Mouse (Mus musculus) retina, adult 2 months (tissue): ENCODE data around the gene Ppfia2.

Experiments
- DNase-seq: peaks from one replicate; pipeline ENCODE4 v3.0.0-alpha.2; 2012; ENCODE audit warnings: low read depth, low spot score

Ppfia2 gene

DNA sequence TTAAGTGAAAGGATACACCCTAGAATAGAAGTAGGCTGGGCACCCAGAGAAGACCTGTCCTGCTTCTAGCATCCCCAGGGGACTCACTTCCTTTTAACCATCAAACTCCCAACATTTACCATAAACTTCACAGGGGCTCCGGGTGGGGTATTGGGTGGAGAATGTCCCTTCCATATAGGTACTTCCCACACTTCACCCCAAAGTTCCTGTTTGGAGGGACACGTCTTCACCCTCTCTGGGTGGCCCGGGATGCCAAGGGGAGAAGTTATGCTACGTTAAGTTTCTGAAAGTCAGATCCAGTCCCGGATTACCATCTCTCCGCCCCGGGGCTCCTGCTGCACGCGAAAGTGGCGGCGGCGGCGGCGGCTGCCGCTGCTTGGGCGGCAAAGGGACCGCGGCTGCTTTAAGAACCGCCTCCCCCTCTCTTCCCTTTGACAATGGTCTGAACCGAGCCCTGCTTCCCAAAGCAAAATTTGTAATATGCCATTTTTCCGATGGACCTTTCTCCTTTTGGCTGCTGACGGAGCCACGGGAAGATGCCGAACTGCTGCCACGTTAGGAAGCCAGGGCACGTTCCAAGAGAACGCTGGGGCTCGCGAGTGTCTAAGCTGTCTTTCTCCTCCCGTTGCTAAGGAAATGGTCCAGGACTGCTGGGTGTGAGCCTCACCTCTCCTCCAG lies at the start of gene Ppfia2:
Gene Ppfia2 (plus strand): TSS at position 485 of the 678 bp plus-strand sequence.
- peak; percentile 25 for DNase-seq

DNA sequence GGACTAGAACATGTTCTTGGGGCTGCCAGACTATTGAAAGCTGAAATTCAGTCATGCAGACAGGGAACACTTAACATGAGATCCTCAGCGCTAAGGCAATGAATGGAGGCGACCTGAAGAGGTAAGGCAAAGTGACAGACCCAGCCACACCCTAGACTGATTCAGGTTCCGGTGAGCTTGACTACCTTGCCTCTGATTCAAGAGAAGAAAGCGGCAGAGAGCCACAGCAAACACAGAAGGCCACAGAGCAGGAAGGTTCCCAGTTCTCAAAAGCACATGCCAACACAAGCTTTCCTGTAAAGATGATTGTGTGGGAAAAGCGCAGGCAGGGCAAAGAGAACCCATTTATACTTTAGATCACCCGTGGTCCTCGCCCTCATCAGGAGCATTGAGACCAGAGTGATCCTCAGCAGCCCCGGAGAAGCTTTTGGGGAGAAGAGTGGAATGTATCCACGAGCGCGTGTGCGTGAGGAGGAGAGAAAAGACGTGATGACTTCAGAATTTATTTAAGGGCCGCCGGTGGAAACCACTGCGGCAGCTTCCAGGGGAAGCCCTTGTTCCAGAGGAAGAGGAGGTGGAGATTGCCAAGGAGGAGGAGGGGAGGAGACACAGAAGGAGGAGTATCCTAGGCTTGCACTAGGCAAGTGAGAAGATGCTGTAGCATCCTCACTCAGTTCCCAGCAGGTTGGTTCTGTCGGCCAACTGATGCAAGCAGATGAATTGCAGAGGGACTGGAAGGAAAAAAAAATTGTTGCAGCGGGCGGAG lies 1.0 kb upstream of the Ppfia2 start:
- no peak for DNase-seq

DNA sequence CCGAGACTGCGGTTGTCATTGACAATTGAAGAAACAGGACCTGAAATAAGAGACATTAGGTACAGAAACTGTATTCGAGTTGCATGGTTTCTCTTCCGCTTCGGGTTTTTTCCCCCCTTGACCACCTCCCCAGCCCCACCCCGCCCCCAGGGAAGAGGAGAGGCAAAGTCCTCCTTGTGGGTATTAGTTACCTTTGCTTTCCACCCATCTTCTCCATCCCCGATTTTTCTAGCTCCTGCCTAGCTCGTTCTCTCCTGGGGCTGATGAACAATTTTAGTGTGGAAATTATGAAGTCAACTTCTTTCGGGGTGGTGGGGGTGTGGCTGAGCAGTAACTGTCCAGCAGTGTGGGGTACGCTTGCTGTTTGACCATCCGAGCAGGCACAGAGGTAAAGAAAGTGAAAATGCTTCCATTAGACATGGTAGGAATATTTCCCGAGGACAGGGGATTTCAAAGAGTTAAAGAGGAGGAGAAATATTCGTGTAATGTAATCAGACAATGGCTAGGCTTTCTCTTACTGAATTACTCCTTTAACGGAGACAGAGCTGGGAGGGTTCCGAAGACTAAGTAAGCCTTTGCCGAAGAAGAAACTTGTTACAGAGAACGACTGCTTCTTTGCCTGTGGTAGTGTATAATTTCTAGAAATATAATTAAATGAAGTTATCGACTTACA lies 530 bp downstream of the Ppfia2 start:
- no peak for DNase-seq

DNA sequence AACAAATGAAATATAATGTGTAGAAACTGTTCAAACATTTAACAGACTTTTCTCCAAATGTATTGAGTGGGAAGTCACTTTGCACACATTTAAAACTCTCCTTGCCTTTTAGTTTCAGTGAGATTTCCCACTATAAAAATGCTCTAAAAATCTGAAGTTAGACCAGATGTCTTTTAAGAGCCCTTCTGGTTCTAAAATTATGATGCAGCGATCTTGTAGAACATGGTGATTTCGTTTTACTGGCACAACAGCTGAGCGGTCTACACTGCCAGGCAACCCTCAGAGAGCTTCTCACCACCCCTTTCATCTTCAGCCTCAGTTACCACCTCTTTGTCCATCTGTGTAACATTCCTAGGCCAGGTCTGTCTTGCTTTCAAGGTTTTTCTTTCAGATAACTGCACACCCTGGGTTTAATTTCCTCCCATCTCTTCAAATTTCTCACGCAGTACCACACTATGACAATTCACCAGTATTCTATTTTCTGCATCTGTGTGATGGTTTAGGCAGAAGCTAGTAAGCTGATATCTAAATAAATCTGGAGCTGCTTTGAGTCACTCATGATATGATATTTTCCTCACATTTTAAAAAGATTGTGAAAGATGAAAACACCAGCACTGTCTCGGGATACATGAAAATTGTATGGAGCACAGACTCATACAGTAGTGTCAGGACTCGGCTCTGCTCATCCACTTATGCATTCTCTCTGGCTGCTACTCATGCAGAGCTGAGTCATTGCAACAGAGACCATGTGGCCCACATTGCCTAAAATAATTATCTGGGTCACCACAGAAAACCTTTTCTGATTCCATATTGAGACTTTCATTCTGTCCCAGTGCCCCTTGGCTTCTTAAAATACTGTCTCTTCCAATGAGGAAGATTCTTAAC lies 39.4 kb downstream of the Ppfia2 start:
- DNase-seq: no peak

DNA sequence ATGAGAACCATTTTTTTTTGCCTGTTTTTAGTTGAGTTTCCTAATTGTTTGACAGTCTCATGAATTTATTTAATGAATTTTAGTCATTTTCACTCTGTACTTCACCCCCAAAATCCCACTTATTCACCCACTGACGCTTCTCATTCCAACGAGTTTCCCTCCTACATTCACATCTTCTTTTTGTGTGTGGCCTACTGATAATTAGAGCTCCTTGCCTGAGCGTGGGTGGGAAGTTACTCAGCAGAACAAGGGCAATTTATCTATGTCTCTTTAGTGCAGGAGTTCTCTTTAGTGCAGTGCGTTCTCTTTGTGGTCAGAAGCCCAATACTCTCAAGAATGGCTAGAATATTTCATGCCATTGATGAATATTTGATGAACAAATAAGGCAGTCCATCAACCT lies 95.9 kb downstream of the Ppfia2 start:
- no peak for DNase-seq

DNA sequence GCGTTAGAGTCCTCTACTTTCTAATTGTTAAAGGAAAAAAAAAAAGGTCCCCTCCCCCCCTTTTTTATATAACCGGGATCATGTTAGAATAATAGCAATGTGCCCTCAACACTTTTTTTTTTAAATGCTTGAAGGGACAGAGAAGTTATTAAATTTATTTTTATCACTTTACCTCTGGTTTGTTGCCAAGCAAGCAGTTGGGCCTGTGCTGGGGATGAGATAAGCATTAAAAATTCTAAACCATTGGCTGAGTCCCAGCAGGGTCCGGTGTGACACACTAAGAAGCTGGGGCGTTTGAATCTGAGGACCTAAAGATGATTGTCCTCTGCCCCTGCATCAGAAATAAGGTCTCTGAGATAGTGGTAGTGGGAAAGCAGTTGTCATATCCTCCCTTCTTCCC lies 114.9 kb downstream of the Ppfia2 start:
- DNase-seq: no peak

DNA sequence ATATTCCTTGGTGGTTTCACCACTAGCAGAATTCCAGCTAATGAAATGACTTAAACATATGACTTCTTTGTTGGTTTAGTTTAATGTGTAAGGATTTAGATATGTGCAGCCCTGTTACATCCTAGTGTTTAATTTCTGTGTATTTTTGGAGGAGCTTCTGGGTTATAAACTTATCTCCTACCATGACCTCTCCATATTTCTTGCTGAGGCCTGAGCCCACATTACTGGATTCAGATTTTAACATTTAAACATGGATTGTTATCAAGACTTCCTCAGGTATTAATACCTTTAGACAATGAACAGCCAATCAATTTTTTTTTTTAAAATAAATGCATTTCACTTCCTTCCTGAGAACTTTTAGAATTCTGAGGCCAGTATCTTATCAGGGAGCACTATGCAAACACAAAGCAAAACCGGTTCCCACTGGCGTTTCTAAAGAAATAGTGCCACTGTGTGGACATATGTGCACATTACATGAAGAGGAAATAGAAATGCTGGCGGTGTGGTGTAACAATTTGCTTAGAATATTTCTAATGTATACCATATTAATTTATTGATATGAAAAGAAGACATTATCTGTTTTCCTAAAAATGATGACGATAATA lies 115.4 kb downstream of the Ppfia2 start:
- no peak for DNase-seq

DNA sequence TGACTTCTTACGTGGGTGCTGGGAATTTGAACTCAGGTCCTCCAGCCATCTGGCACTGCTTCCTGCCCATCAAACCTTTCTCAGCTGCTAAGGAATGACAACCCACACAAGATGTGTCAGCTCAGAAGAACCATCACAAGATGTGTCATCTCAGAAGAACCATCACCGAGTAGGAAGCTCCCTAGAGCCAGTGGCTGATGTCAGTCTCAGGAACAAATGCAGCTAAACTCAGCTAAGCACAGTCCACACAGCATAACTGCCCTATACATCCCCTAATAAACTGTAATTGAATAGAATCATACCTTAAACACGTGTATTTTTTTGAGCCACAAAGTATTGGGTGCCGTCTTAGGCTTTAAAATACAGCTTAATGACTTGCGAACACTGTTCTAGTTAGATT lies 117.7 kb downstream of the Ppfia2 start:
- DNase-seq: no peak

DNA sequence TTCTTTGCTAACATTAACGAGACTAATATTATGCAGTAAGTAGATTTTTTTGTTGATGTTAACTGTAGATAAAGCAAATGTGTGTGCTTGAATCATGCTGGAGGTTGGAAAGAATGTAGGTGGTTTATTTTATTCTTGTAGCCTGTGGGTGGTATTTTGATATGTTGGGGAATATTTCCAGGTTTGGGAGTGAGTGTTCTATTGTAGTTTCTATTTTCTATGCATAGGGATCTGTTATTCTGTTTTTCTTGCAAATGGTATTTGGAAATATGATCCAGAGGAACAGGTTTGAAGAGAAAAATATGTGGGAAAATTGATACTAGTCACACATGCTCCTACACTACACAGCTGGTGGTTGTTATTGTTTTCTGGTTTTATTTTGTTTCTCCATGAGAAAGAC lies 120.8 kb downstream of the Ppfia2 start:
- no peak for DNase-seq

DNA sequence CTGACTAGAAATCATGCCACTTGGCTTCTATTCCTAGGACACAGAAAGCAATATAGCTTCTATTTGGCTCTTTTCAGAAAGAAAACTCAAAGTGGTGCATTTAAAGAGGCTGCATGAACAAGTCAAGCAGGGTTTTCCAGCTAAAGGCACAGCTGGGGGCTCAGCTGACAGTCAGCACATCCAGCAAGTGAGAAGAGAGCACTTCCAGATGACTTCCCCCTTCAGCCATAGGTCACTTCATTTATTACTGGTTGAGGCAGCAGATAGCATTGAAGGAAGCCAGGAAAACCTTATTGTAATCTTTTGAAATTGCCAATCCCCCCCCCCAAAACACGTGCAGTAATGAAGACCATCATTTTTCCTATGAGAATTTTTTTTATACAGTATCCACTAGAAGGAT lies 126.8 kb downstream of the Ppfia2 start:
- no peak for DNase-seq

DNA sequence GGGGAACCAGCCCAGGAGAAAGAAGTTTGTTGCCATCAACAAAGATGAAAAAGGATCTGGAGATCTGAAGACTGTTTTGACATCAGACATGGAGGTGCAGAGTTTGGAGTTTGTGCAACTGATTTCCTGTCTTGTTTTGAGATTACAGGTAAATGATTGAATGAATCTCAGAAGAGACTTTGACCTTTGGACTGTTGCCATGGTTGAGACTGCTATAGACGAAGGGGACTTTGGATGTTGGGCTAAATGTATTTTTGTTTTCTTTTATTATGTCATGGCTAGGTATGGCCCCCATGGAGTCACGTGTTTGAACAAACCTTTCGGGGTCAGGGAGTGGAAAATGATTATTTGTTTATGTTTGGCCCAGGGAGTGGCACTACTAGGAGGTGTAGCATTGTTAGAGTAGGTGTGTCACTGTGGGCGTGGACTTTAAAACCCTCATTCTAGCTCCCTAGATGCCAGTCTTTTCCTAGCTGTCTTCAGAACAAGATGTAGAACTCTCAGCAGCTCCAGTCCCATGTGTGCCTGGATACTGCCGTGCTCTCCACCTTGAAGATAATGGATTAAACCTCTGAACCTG lies 133.3 kb downstream of the Ppfia2 start:
- no peak for DNase-seq

DNA sequence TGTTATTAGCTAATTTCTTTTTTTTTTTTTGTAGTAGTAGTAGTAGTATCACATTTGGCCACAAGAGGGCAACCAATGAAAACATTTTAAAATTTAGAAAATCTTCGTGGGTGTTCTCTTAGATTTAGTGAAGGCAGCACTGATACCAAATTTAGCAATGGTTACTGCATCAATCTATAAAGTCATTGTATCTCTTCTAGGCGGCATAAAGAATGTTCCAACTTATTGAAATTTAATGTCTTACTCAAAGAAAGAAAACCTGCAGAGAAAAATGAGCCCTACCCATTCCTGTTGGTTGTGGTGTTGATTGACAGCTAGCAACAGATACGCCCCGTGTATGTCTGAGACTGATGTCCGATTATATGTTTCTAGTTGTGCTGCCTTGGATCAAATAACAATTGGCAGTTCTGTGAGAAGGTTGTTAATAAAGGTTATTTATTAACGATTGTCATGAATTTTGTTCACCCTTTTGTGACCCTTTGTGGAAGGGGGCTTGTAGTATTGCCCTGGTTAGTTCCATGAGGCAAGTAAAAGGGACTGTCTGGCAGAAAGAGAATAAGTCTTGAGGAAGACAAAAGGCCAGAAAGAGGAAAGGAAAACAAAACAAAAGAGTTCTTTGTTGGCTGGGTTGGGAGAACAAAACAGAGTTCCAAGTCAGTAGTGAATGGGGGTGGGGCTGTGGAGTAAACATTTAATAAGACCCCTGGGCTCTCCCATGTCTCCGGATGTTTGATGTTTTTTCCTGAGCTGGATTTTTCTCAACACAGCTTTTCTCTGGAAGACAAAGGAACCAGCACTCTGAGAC lies 139.2 kb downstream of the Ppfia2 start:
- DNase-seq: no peak

DNA sequence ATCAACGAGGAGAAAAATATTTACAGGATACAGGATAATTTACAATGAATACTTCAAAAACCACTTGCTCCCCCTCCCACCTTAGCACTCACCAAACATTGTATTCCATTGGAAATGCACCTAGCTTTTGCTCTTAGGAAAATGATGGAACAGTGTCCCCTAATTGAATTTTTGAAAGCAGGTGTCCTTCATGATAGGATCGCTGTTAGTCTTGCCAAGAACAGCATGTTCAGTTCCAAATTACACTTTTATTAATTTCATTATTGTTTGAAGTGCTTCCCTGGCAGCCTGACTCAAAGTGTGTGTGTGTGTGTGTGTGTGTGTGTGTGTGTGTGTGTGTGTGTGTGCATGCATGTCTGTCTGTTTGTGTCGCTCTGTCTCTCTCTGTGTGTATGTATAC lies 140.1 kb downstream of the Ppfia2 start:
- DNase-seq: no peak

DNA sequence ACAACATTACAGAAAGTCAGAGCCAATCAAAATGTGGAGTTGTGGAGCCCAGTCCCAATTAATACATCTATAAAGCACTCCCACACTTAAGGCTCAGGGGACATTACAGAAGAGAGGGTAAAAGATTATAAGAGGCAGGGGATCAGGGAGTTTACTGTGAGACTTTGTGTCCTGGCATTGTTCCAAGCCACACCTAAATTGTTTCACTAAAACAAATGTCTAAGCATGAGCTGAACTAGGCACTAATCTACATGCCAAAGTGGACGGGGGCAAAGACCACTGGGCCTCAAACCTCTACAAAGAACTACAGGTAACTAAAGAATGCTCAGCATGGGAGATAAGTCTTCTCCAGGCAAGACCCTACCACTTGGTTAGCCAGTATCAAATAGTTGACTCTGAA lies 148.1 kb downstream of the Ppfia2 start:
- no peak for DNase-seq

DNA sequence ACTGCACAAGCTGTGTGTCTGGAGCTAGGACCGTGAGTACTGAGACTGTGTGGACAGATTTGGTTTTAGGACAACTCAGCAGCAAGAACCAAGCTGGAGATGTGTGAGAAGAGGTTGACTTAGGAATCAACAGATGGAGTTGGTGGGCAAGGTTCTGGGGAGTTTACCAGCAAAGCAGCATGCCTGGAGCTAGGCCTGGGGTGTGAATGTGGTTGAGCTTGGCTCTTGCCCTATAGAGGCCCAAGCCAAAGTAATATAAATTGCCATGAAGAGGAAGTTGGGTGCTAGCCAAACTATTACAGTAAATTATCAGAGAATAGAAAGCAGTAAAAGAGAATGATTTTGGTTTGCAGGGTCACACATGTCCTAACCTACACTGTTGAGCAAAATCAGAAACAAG lies 150.8 kb downstream of the Ppfia2 start:
- no peak for DNase-seq

DNA sequence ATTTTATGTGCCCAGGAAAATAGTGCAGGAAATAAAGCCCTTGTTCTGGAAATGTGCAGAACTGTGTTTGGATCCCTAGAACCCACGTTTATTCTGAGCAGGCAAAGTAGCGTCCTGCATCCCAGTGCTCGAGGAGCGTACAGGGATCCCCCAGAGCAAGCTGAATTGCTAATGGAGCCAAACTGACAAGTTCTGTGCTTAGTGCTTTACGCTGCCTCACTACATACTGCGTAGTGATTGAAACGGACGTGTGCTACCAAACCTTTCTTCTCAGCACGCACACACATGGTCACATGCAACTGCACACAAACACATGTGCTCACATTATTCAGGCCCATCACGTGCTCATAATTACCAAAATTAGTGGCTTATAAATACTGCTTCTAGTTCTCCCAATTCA lies 153.2 kb downstream of the Ppfia2 start:
- DNase-seq: no peak

DNA sequence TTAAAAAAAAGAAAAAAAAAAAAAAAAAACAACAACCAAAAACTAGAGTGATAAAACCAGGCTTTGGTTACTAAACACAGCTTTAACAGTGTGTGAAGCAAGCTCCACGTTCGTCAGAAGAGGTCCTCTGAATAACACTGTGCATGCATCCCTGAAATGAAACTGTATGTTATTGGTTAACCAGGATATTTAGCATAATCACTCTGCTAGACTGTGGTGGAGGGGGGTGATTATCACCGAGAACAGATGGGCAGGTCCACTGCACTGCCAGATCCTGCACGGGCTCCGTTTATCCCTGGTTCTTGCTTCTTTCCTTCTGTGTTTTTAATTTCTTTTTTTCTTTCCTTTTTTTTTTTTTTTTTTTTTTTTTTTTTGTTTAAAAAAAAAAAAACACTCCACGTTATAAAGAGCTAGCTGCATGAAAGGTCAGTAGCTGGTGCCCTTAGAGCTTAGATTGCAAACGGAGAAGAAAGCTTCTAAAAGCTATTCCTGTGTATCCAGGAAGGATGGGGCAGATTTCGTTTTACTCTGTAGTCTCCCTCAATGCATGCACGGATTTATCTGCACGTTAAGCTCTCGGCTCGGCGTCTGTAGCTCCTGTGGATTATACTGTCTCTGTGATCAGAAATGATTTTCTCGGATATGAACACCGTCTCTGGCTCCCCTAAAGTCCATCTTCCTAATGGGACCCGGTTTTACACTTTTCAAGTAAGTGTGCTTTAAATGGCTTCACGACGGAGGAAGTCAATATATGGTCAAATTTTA lies 162.2 kb downstream of the Ppfia2 start:
- DNase-seq: peak; percentile 53

DNA sequence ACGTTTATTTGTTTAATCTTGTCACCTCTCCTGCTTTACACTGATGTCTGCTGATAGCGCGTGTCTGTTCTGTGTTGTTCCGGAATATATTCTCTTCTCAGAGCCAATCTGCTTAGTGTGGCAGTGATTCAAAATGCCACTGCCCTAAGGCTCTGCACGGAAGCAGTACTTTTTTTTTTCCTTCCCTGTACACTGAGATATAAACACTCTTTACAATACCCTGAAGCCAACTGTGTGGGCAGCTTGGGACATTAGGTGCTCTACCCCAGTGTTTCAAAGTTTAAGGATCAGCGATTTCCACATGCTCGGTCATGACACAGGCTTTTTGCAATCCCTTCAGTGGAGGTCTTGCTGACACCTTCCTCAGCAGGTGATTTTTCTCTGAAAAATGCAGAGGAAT lies 163.8 kb downstream of the Ppfia2 start:
- DNase-seq: no peak

DNA sequence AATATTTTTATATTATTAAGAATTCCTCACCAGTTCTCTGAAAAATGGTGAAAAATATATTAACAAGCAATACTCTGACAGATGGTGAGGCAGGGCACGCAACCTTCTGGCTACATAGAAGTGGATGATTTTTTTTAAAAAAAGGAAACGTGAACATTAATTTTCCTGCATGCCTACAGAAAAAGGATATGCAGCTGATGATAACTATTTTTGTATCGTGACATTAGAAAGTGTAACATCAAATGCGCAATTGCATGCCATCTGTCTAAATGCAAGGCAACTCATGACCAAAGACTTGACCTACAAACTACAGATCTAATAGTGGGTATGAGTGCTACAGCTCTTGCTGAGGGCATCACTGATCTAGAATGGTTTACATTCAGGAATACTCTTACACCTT lies 182.1 kb downstream of the Ppfia2 start:
- no peak for DNase-seq
